Comparison of ENCODE assay signal across 19 mouse cellular contexts in genomic region chr12:111660628-111661027, GRCm38 (mm10).
"Had no signal": no experiment of that assay in that cellular context is flagged by ENCODE, and none has a peak within 500 bp of the region (broad histone marks: within the 10 kb centered on the region; RNA-seq: fewer than 3 reads in every experiment).

No protein-coding gene starts in this region.

- H3K4me3 ChIP-seq: midbrain, embryonic 10.5 days; midbrain, embryonic 12.5 days; myocyte; neural tube, embryonic 13.5 days; neural tube, embryonic 15.5 days had no signal

- H3K9me3 ChIP-seq: midbrain, embryonic 10.5 days; midbrain, embryonic 12.5 days; neural tube, embryonic 13.5 days; neural tube, embryonic 15.5 days had no signal

- H3K4me1 ChIP-seq: neural tube, embryonic 15.5 days had no signal

- H3K4me2 ChIP-seq: lung, embryonic 14.5 days; midbrain, embryonic 12.5 days; neural tube, embryonic 13.5 days; neural tube, embryonic 15.5 days had no signal

- H3K9ac ChIP-seq: lung, embryonic 14.5 days; midbrain, embryonic 12.5 days; neural tube, embryonic 13.5 days; neural tube, embryonic 15.5 days had no signal

- H3K27ac ChIP-seq: midbrain, embryonic 12.5 days; neural tube, embryonic 13.5 days; neural tube, embryonic 15.5 days had no signal

- ATAC-seq: midbrain, embryonic 16.5 days had no signal

- DNase-seq: lung, adult 18-20 months; lung, embryonic 14.5 days; lung, postnatal 10 days; lung, postnatal 4 days; midbrain, embryonic 14.5 days; retina, postnatal 1 day; right cerebral cortex, adult 18-20 months; right cerebral cortex, postnatal 25 days; right cerebral cortex, postnatal 4 days; spleen, adult 18-20 months; thymus, adult 18-20 months; thymus, postnatal 25 days; thymus, postnatal 4 days had no signal

- H3K27me3 ChIP-seq: midbrain, embryonic 12.5 days; neural tube, embryonic 13.5 days; neural tube, embryonic 15.5 days had no signal
